Mouse (Mus musculus): ENCODE measurements around the gene Pcyox1. TPM values are rescaled to one million over a fixed set of nuclear protein-coding genes. Genes with fewer than 3 reads are reported as not detected.

The Pcyox1 gene
- polyA plus RNA-seq (2014; fragmentation: Nextera tagmentation; extraction: Ambion mirVana), result 61.0 and 61.1 TPM in 2 replicates

GRCm38 (mm10) chr6:86396581-86397256, at the start of gene Pcyox1:
Gene Pcyox1, minus strand, starts transcription at chr6:86397154.
- 0% methylated on average over 50 of the region's 51 CpGs for WGBS
- peaks cover 2% of the 10 kb centered on the region; the same call in 1 of the 2 replicates for H3K4me1 ChIP-seq (ENCODE audit: control insufficient read depth, insufficient read depth, low read length)
- ATAC-seq (ENCODE audit: insufficient number of reproducible peaks, low FRiP score, low TSS enrichment, low read depth) (peak; percentile 93), DNase-seq (ENCODE audit: low spot score) (peak; percentile 91)
- peak within 1 kb of the TSS; percentile 61 for H3K27ac ChIP-seq (replicated peaks; ENCODE audit: low read depth, low read length)
- H3K36me3 ChIP-seq (ENCODE audit: control insufficient read depth, insufficient read depth, low read length), result peaks cover 2% of the 10 kb centered on the region; the same call in 1 of the 2 replicates
- H3K9me3 ChIP-seq (ENCODE audit: control insufficient read depth, low read length), result no peaks in the 10 kb centered on the region
- peak within 1 kb of the TSS; percentile 79 for H3K9ac ChIP-seq (ENCODE audit: low read length)
- no peaks in the 10 kb centered on the region for H3K27me3 ChIP-seq (ENCODE audit: control insufficient read depth, insufficient read depth, low read length)
- peak within 1 kb of the TSS; percentile 53 for H3K4me2 ChIP-seq (ENCODE audit: low read depth, severe bottlenecking)
- H3K4me3 ChIP-seq (ENCODE audit: low read depth, low read length), result peak within 1 kb of the TSS; percentile 91

DNA sequence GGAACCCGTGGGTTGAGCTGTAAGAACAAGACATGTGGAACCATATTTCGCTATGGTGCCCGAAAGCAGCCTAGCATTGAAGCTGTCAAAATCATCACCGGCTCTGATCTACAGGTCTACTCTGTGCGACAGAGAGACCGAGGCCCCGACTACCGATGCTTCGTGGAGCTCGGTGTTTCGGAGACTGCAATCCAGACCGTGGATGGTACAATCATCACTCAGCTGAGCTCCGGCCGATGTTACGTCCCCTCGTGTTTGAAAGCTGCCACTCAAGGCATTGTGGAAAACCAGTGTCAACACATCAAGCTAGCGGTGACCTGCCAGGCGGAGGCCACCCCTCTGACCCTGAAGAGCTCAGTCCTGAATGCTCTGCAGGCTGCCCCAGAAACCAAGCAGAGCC, 48.6 kb upstream of the Pcyox1 start:
- H3K36me3 ChIP-seq (ENCODE audit: control insufficient read depth, insufficient read depth, low read length), result peaks cover 7% of the 10 kb centered on the region; the same call in 1 of the 2 replicates
- H3K4me3 ChIP-seq (ENCODE audit: low read depth, low read length), result no peak overlapping the region
- no peak overlapping the region for H3K9ac ChIP-seq (ENCODE audit: low read length)
- 94% methylated on average over 18 of the region's 18 CpGs for WGBS
- H3K27ac ChIP-seq (replicated peaks; ENCODE audit: low read depth, low read length), result no peak overlapping the region
- no peaks in the 10 kb centered on the region for H3K4me1 ChIP-seq (ENCODE audit: control insufficient read depth, insufficient read depth, low read length)
- DNase-seq (ENCODE audit: low spot score), result no peak
- H3K9me3 ChIP-seq (ENCODE audit: control insufficient read depth, low read length), result no peaks in the 10 kb centered on the region
- no peak for ATAC-seq (ENCODE audit: insufficient number of reproducible peaks, low FRiP score, low TSS enrichment, low read depth)
- no peaks in the 10 kb centered on the region for H3K27me3 ChIP-seq (ENCODE audit: control insufficient read depth, insufficient read depth, low read length)
- H3K4me2 ChIP-seq (ENCODE audit: low read depth, severe bottlenecking), result no peak overlapping the region

- H3K4me1 ChIP-seq (ENCODE audit: control insufficient read depth, insufficient read depth, low read length), result 0 out of 2 replicates have a peak, but pooled peaks cover 3% of the 10 kb centered on the region
- WGBS, result 96% methylated on average over 10 of the region's 10 CpGs
- ATAC-seq (ENCODE audit: insufficient number of reproducible peaks, low FRiP score, low TSS enrichment, low read depth), result no peak
- H3K27me3 ChIP-seq (ENCODE audit: control insufficient read depth, insufficient read depth, low read length), result no peaks in the 10 kb centered on the region
- H3K4me3 ChIP-seq (ENCODE audit: low read depth, low read length), result no peak overlapping the region
- no peak overlapping the region for H3K9ac ChIP-seq (ENCODE audit: low read length)
- H3K36me3 ChIP-seq (ENCODE audit: control insufficient read depth, insufficient read depth, low read length), result 0 out of 2 replicates have a peak, but pooled peaks cover 7% of the 10 kb centered on the region
- H3K9me3 ChIP-seq (ENCODE audit: control insufficient read depth, low read length), result no peaks in the 10 kb centered on the region
- H3K4me2 ChIP-seq (ENCODE audit: low read depth, severe bottlenecking), result no peak overlapping the region
- H3K27ac ChIP-seq (replicated peaks; ENCODE audit: low read depth, low read length), result no peak overlapping the region
- no peak for DNase-seq (ENCODE audit: low spot score)
These were observed 44.6 kb upstream of the Pcyox1 start for GRCm38 (mm10) chr6:86441571-86441970.

- Histone ChIP-seq H3K27ac (replicated peaks; ENCODE audit: low read depth, low read length) (no peak overlapping the region), H3K4me1 (ENCODE audit: control insufficient read depth, insufficient read depth, low read length) (0 out of 2 replicates have a peak, but pooled peaks cover 3% of the 10 kb centered on the region), H3K9ac (ENCODE audit: low read length) (peak overlapping the region; percentile 30; the same call in 1 of the 2 replicates)
These were observed 42.6 kb upstream of the Pcyox1 start for GRCm38 (mm10) chr6:86439531-86439930.

GRCm38 (mm10) chr6:86439119-86439496, 42.2 kb upstream of the Pcyox1 start:
- H3K9ac ChIP-seq (ENCODE audit: low read length), result peak overlapping the region; percentile 56
- peak overlapping the region; percentile 53 for H3K4me3 ChIP-seq (ENCODE audit: low read depth, low read length)
- DNase-seq (ENCODE audit: low spot score), result no peak
- H3K27me3 ChIP-seq (ENCODE audit: control insufficient read depth, insufficient read depth, low read length), result no peaks in the 10 kb centered on the region
- peak overlapping the region; percentile 77 for H3K4me2 ChIP-seq (ENCODE audit: low read depth, severe bottlenecking)
- H3K27ac ChIP-seq (replicated peaks; ENCODE audit: low read depth, low read length), result peak overlapping the region; percentile 71; the same call in 1 of the 2 replicates
- no peaks in the 10 kb centered on the region for H3K9me3 ChIP-seq (ENCODE audit: control insufficient read depth, low read length)
- H3K36me3 ChIP-seq (ENCODE audit: control insufficient read depth, insufficient read depth, low read length), result peaks cover 7% of the 10 kb centered on the region; the same call in 1 of the 2 replicates
- H3K4me1 ChIP-seq (ENCODE audit: control insufficient read depth, insufficient read depth, low read length), result 0 out of 2 replicates have a peak, but pooled peaks cover 3% of the 10 kb centered on the region
- no peak for ATAC-seq (ENCODE audit: insufficient number of reproducible peaks, low FRiP score, low TSS enrichment, low read depth)
- WGBS, result 6% methylated on average over 13 of the region's 13 CpGs

More at GRCm38 (mm10) chr6:86439531-86439930, 42.6 kb upstream of the Pcyox1 start:
- no peak for ATAC-seq (ENCODE audit: insufficient number of reproducible peaks, low FRiP score, low TSS enrichment, low read depth)
- Histone ChIP-seq H3K9me3 (ENCODE audit: control insufficient read depth, low read length) (no peaks in the 10 kb centered on the region), H3K4me2 (ENCODE audit: low read depth, severe bottlenecking) (peak overlapping the region; percentile 77), H3K27me3 (ENCODE audit: control insufficient read depth, insufficient read depth, low read length) (no peaks in the 10 kb centered on the region), H3K36me3 (ENCODE audit: control insufficient read depth, insufficient read depth, low read length) (peaks cover 7% of the 10 kb centered on the region; the same call in 1 of the 2 replicates), H3K4me3 (ENCODE audit: low read depth, low read length) (peak overlapping the region; percentile 53)
- WGBS, result 95% methylated on average over 1 of the region's 1 CpGs
- no peak for DNase-seq (ENCODE audit: low spot score)

GRCm38 (mm10) chr6:86438272-86439118, 41.5 kb upstream of the Pcyox1 start, which contains the start of gene C87436:
Gene C87436, plus strand, starts transcription at chr6:86438374.
- Histone ChIP-seq H3K36me3 (ENCODE audit: control insufficient read depth, insufficient read depth, low read length) (peaks cover 3% of the 10 kb centered on the region; the same call in 1 of the 2 replicates), H3K9ac (ENCODE audit: low read length) (peak within 1 kb of the TSS; percentile 56), H3K27ac (replicated peaks; ENCODE audit: low read depth, low read length) (peak within 1 kb of the TSS; percentile 71), H3K4me2 (ENCODE audit: low read depth, severe bottlenecking) (peak within 1 kb of the TSS; percentile 77), H3K4me1 (ENCODE audit: control insufficient read depth, insufficient read depth, low read length) (0 out of 2 replicates have a peak, but pooled peaks cover 3% of the 10 kb centered on the region), H3K9me3 (ENCODE audit: control insufficient read depth, low read length) (no peaks in the 10 kb centered on the region), H3K4me3 (ENCODE audit: low read depth, low read length) (peak within 1 kb of the TSS; percentile 53), H3K27me3 (ENCODE audit: control insufficient read depth, insufficient read depth, low read length) (no peaks in the 10 kb centered on the region)
- peak; percentile 93 for ATAC-seq (ENCODE audit: insufficient number of reproducible peaks, low FRiP score, low TSS enrichment, low read depth)
- WGBS, result under 1% methylated on average over 59 of the region's 59 CpGs
- peak; percentile 95 for DNase-seq (ENCODE audit: low spot score)

- H3K9ac ChIP-seq (ENCODE audit: low read length), result peak overlapping the region; percentile 56
- peak overlapping the region; percentile 53 for H3K27ac ChIP-seq (replicated peaks; ENCODE audit: low read depth, low read length)
- H3K36me3 ChIP-seq (ENCODE audit: control insufficient read depth, insufficient read depth, low read length), result peaks cover 3% of the 10 kb centered on the region; the same call in 1 of the 2 replicates
- 0 out of 2 replicates have a peak, but pooled peaks cover 3% of the 10 kb centered on the region for H3K4me1 ChIP-seq (ENCODE audit: control insufficient read depth, insufficient read depth, low read length)
- no peaks in the 10 kb centered on the region for H3K27me3 ChIP-seq (ENCODE audit: control insufficient read depth, insufficient read depth, low read length)
- peak overlapping the region; percentile 53 for H3K4me3 ChIP-seq (ENCODE audit: low read depth, low read length)
- peak overlapping the region; percentile 58 for H3K4me2 ChIP-seq (ENCODE audit: low read depth, severe bottlenecking)
- 2% methylated on average over 14 of the region's 14 CpGs for WGBS
- no peaks in the 10 kb centered on the region for H3K9me3 ChIP-seq (ENCODE audit: control insufficient read depth, low read length)
- DNase-seq (ENCODE audit: low spot score) (peak; percentile 74), ATAC-seq (ENCODE audit: insufficient number of reproducible peaks, low FRiP score, low TSS enrichment, low read depth) (peak; percentile 53; the same call in 1 of the 2 replicates)
These were observed 40.8 kb upstream of the Pcyox1 start for GRCm38 (mm10) chr6:86437711-86438110.

- Histone ChIP-seq H3K27ac (replicated peaks; ENCODE audit: low read depth, low read length) (no peak overlapping the region), H3K4me1 (ENCODE audit: control insufficient read depth, insufficient read depth, low read length) (no peaks in the 10 kb centered on the region), H3K4me3 (ENCODE audit: low read depth, low read length) (no peak overlapping the region), H3K27me3 (ENCODE audit: control insufficient read depth, insufficient read depth, low read length) (no peaks in the 10 kb centered on the region), H3K9me3 (ENCODE audit: control insufficient read depth, low read length) (no peaks in the 10 kb centered on the region), H3K4me2 (ENCODE audit: low read depth, severe bottlenecking) (no peak overlapping the region), H3K9ac (ENCODE audit: low read length) (no peak overlapping the region), H3K36me3 (ENCODE audit: control insufficient read depth, insufficient read depth, low read length) (peaks cover 10% of the 10 kb centered on the region; the same call in 1 of the 2 replicates)
- ATAC-seq (ENCODE audit: insufficient number of reproducible peaks, low FRiP score, low TSS enrichment, low read depth) (no peak), DNase-seq (ENCODE audit: low spot score) (no peak)
- 98% methylated on average over 1 of the region's 1 CpGs for WGBS
These were observed 36.7 kb upstream of the Pcyox1 start for GRCm38 (mm10) chr6:86433696-86434095.

Measured in limb, embryonic 11.5 days (tissue).